Mouse (Mus musculus): ENCODE measurements at regions not wholly inside any gene's neighbourhood (a gene's known extent, or its start where the extent isn't known, plus 50 kb on each side); places are given as distances from the start of the nearest gene placed in this dataset.

DNA sequence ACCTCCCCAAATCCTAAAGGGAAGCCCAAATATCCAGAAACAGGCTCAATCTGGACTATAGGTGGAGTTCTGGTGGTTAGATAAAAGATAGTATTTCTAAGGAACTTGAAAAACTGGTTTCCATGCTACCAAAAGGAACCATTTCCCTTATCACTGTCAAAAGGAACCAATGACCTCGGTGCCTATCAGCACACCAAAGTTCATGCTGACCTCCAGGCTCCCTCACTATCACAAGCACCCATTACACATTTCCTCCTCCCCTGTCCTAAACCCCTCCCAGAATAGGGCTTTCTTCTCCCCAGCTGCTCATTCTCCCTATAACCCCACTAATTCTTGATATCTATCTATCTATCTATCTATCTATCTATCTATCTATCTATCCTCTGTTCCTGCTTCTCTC is 144.2 kb downstream of the Nuf2 start:
- ATAC-seq: no peak
- Histone ChIP-seq H3K27me3 (replicated peaks; ENCODE audit: control insufficient read depth, insufficient read depth, low read length) (no peaks in the 10 kb centered on the region), H3K36me3 (ENCODE audit: control insufficient read depth, insufficient read depth) (no peaks in the 10 kb centered on the region), H3K9me3 (ENCODE audit: control insufficient read depth, low read length) (no peaks in the 10 kb centered on the region), H3K27ac (ENCODE audit: low read length) (no peak overlapping the region), H3K4me2 (ENCODE audit: low read length) (no peak overlapping the region), H3K4me3 (replicated peaks; ENCODE audit: low read length) (no peak overlapping the region), H3K9ac (replicated peaks; ENCODE audit: low read depth, low read length) (no peak overlapping the region), H3K4me1 (replicated peaks; ENCODE audit: control insufficient read depth, insufficient read depth, low read length) (no peaks in the 10 kb centered on the region; the same call in 1 of the 2 replicates)
- 92% methylated on average over 1 of the region's 1 CpGs for WGBS

DNA sequence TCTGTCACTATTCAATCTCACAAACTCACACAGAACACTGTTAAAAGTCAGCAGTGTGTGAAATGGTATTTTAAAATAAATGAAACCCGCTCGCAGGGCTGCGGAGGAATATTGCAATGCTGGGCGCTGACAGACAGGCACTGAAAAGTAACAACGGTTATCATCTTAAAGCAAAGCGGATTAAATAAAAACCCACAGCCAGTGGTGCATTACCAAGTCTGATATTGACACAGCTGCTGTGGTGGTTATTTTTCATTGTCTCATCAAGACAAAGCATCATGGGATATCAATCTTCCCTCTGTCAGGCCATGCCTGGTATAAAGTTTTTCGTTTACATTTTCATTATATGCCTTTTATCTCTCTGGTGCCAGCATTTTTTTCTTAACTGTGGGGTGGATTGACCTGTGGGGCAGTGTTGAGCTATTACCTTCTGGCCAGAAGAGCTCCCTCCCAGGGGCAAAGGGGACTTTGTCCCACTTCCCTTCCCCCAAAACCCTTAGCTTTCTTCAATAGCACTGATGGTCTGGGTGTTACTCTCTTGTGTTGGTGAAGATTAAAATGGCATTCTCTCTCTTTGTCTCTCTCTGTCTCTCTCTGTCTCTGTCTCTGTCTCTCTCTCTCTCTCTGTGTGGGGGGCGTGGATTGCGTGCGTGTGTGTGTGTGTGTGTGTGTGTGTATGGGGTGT is 145.4 kb downstream of the Nuf2 start:
- no peaks in the 10 kb centered on the region for H3K27me3 ChIP-seq (replicated peaks; ENCODE audit: control insufficient read depth, insufficient read depth, low read length)
- no peaks in the 10 kb centered on the region for H3K36me3 ChIP-seq (ENCODE audit: control insufficient read depth, insufficient read depth)
- no peaks in the 10 kb centered on the region; the same call in 1 of the 2 replicates for H3K4me1 ChIP-seq (replicated peaks; ENCODE audit: control insufficient read depth, insufficient read depth, low read length)
- ATAC-seq: no peak
- H3K27ac ChIP-seq (ENCODE audit: low read length): no peak overlapping the region; the same call in 1 of the 2 replicates
- H3K4me3 ChIP-seq (replicated peaks; ENCODE audit: low read length): no peak overlapping the region
- H3K4me2 ChIP-seq (ENCODE audit: low read length): no peak overlapping the region
- no peak overlapping the region for H3K9ac ChIP-seq (replicated peaks; ENCODE audit: low read depth, low read length)
- 76% methylated on average over 10 of the region's 10 CpGs for WGBS
- H3K9me3 ChIP-seq (ENCODE audit: control insufficient read depth, low read length): no peaks in the 10 kb centered on the region

DNA sequence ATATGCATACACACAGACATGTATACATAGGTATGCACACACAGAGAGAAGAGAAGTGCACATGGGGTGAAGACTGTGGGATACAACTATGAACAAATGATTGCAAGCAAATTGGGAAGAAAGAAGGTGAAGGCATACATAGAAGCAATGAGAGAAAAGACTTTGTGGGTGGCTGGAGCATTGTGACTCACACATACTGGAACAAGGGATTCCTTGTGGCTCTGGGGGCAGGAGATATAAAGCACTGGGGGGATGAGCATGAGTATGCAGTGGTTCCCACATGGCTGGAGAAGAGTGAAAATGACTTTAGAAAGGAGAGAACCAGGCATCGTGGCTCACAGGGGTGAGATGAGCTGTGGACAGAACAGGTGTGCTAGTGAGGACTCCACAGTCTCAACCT is 156.6 kb downstream of the Nuf2 start:
- 90% methylated on average over 1 of the region's 1 CpGs for WGBS

DNA sequence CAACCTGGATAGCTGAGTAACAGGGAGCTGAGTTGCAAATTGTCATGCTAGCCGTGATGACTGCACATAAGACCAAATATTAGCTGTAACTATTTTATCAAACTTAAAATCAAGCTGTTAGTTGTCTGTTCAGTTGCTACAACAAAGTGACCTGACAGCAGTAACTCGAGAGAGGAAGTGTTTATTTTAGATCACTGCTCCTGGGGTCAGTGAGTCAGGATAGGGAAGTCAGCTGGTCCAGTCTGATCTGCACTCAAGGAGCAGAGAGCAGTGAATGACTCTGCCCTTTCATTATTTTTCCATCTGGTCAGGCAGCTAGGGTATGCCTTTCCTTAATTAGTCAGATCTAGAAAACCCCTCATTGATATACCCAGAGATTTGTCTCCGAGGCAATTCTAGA is 162.5 kb downstream of the Nuf2 start:
- H3K27me3 ChIP-seq (replicated peaks; ENCODE audit: control insufficient read depth, insufficient read depth, low read length): no peaks in the 10 kb centered on the region
- H3K27ac ChIP-seq (ENCODE audit: low read length): no peak overlapping the region
- 52% methylated on average over 3 of the region's 3 CpGs for WGBS
- ATAC-seq: no peak
- H3K9ac ChIP-seq (replicated peaks; ENCODE audit: low read depth, low read length): no peak overlapping the region
- H3K9me3 ChIP-seq (ENCODE audit: control insufficient read depth, low read length): no peaks in the 10 kb centered on the region
- H3K4me2 ChIP-seq (ENCODE audit: low read length): no peak overlapping the region
- no peaks in the 10 kb centered on the region for H3K36me3 ChIP-seq (ENCODE audit: control insufficient read depth, insufficient read depth)
- H3K4me1 ChIP-seq (replicated peaks; ENCODE audit: control insufficient read depth, insufficient read depth, low read length): peaks cover 6% of the 10 kb centered on the region
- H3K4me3 ChIP-seq (replicated peaks; ENCODE audit: low read length): no peak overlapping the region

More for the DNA sequence above, 156.6 kb downstream of the Nuf2 start:
- no peak for ATAC-seq
- Histone ChIP-seq H3K27me3 (replicated peaks; ENCODE audit: control insufficient read depth, insufficient read depth, low read length) (no peaks in the 10 kb centered on the region), H3K9me3 (ENCODE audit: control insufficient read depth, low read length) (no peaks in the 10 kb centered on the region), H3K4me3 (replicated peaks; ENCODE audit: low read length) (no peak overlapping the region), H3K4me2 (ENCODE audit: low read length) (no peak overlapping the region), H3K36me3 (ENCODE audit: control insufficient read depth, insufficient read depth) (no peaks in the 10 kb centered on the region), H3K9ac (replicated peaks; ENCODE audit: low read depth, low read length) (no peak overlapping the region), H3K27ac (ENCODE audit: low read length) (no peak overlapping the region), H3K4me1 (replicated peaks; ENCODE audit: control insufficient read depth, insufficient read depth, low read length) (no peaks in the 10 kb centered on the region)

DNA sequence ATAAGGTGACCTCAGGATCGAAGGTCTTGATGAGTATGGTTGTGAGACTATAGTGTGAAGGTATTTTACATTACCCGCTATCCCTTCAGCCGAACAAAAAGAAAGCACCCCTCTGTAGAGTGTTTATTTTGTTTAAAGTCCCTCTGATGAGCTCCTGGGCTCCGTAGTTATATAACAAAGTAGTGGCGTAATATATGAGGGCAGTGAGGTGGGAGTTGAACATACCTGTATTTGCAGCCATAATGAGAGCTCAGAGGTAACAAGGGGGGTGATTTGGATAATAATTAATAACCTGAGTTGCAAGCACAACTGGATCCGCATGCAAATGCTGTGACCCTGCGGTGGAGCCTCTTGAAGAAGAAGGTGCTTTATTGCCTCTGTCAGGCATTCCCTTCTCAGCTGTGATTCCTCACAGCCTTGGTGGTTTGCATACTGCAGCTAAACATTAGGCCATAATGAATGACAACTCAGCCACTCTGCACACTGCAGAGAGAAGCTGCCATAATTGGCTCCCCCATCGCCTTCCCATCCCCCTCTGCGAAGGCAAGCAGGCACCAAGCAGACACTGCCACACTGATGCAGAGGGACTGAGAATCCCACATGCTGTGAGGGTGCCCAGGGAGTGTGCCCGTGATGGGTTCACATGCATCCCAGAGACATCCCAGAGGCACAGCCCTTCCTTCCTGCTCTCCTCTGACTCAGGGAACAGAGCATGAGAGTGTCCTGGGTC is 163.3 kb downstream of the Nuf2 start:
- H3K9me3 ChIP-seq (ENCODE audit: control insufficient read depth, low read length): no peaks in the 10 kb centered on the region
- no peak overlapping the region for H3K4me3 ChIP-seq (replicated peaks; ENCODE audit: low read length)
- peaks cover 6% of the 10 kb centered on the region for H3K4me1 ChIP-seq (replicated peaks; ENCODE audit: control insufficient read depth, insufficient read depth, low read length)
- no peaks in the 10 kb centered on the region for H3K36me3 ChIP-seq (ENCODE audit: control insufficient read depth, insufficient read depth)
- no peak overlapping the region for H3K4me2 ChIP-seq (ENCODE audit: low read length)
- peak; percentile 89 for ATAC-seq
- WGBS: 69% methylated on average over 10 of the region's 10 CpGs
- H3K9ac ChIP-seq (replicated peaks; ENCODE audit: low read depth, low read length): no peak overlapping the region
- H3K27ac ChIP-seq (ENCODE audit: low read length): no peak overlapping the region
- H3K27me3 ChIP-seq (replicated peaks; ENCODE audit: control insufficient read depth, insufficient read depth, low read length): no peaks in the 10 kb centered on the region

DNA sequence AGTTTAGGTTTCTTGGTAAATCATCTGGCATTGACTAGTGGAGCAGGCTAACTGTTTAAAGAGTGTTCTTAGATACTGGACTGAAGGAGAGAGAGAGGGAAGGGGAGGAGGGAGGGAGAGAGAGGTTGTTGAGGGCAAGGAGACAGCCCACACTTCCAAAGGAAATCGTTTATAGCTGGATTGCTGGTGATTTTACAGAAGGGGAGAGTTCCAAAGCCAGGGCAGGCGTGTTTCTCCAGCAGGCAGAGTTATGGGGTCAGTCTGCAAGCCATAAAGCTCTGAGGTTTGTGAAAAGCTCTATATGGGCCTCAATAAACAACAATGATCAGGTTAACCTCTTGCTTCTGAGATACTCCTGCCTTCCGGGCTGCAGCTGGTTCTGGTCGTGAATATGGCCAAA is 163.9 kb downstream of the Nuf2 start:
- H3K27ac ChIP-seq (ENCODE audit: low read length): no peak overlapping the region
- H3K4me3 ChIP-seq (replicated peaks; ENCODE audit: low read length): no peak overlapping the region
- H3K4me1 ChIP-seq (replicated peaks; ENCODE audit: control insufficient read depth, insufficient read depth, low read length): peaks cover 6% of the 10 kb centered on the region
- H3K27me3 ChIP-seq (replicated peaks; ENCODE audit: control insufficient read depth, insufficient read depth, low read length): no peaks in the 10 kb centered on the region
- H3K36me3 ChIP-seq (ENCODE audit: control insufficient read depth, insufficient read depth): no peaks in the 10 kb centered on the region
- 71% methylated on average over 4 of the region's 4 CpGs for WGBS
- H3K9ac ChIP-seq (replicated peaks; ENCODE audit: low read depth, low read length): no peak overlapping the region
- no peaks in the 10 kb centered on the region for H3K9me3 ChIP-seq (ENCODE audit: control insufficient read depth, low read length)
- H3K4me2 ChIP-seq (ENCODE audit: low read length): no peak overlapping the region
- no peak for ATAC-seq

DNA sequence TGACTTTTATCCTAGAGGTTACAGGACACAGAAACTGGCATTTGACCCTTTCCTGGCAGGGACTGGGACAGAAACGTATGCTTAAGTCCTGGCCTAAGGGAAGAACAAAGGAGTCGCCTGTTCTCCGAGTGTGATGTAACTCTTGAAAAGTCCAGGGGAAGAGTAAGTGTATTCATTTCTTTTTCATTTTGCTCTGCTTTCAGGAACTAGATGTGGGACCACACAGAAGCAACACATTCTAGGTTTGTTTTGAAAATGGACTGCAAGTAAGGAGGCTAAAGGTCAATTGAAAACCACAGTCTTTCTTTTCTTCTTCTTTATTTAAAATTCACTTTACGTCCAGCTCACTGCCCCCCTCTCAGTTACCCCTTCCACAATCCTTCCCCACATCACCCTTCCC is 168.7 kb downstream of the Nuf2 start:
- Histone ChIP-seq H3K4me1 (replicated peaks; ENCODE audit: control insufficient read depth, insufficient read depth, low read length) (no peaks in the 10 kb centered on the region), H3K27me3 (replicated peaks; ENCODE audit: control insufficient read depth, insufficient read depth, low read length) (no peaks in the 10 kb centered on the region), H3K27ac (ENCODE audit: low read length) (no peak overlapping the region), H3K4me2 (ENCODE audit: low read length) (no peak overlapping the region), H3K4me3 (replicated peaks; ENCODE audit: low read length) (no peak overlapping the region), H3K36me3 (ENCODE audit: control insufficient read depth, insufficient read depth) (no peaks in the 10 kb centered on the region), H3K9me3 (ENCODE audit: control insufficient read depth, low read length) (no peaks in the 10 kb centered on the region), H3K9ac (replicated peaks; ENCODE audit: low read depth, low read length) (no peak overlapping the region)
- WGBS: 50% methylated on average over 4 of the region's 4 CpGs
- ATAC-seq: no peak

DNA sequence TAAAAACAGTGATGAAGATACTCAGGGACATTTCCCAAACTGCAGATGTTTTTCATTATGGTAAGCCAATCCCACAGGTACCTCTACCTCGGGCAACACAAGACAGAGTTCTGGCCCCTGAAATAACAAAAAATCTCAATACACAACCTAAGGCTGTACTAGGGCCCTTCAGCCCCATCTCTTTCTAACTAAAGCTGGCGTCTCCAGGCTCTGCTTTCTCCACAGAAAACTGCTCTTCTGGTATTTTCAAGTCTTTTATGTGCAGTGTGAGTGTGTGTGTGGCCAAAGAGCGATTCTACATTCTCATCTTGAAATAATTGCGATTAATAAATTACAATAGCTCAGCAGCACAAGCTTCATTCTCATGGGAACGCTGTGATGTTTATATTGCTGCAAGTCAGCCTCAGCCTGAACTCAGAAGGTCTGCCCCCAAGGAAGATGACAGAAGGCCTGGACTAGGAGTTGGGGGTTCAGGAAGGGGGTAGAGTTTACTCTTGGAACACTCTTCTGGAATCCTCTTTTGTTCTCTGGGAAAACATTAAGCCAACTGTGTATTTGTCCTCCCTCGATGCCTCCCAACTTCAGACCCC is 173.5 kb downstream of the Nuf2 start:
- no peak overlapping the region for H3K9ac ChIP-seq (replicated peaks; ENCODE audit: low read depth, low read length)
- H3K27ac ChIP-seq (ENCODE audit: low read length): no peak overlapping the region
- no peaks in the 10 kb centered on the region for H3K27me3 ChIP-seq (replicated peaks; ENCODE audit: control insufficient read depth, insufficient read depth, low read length)
- no peak overlapping the region for H3K4me3 ChIP-seq (replicated peaks; ENCODE audit: low read length)
- no peaks in the 10 kb centered on the region for H3K9me3 ChIP-seq (ENCODE audit: control insufficient read depth, low read length)
- H3K36me3 ChIP-seq (ENCODE audit: control insufficient read depth, insufficient read depth): no peaks in the 10 kb centered on the region
- 83% methylated on average over 6 of the region's 6 CpGs for WGBS
- H3K4me2 ChIP-seq (ENCODE audit: low read length): no peak overlapping the region
- ATAC-seq: no peak
- H3K4me1 ChIP-seq (replicated peaks; ENCODE audit: control insufficient read depth, insufficient read depth, low read length): peaks cover 7% of the 10 kb centered on the region

DNA sequence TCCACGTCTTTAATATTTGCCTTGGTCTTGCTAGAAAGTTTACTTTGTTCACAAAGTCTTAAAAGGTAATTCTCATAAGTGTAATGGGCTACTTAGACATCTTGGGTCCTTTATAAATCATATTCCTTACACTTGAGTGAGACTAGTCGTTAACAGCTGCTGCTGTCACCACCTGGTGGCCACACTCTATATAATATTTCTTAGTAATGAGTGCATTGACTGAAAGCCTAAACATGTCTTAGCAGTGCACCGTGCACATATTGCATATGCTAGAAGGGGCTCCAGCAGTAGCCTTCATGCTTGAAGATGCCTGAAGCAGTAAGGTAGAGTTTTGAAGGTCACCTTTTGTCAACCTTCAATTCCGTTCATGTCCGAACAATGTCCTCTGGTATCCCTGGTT is 177.2 kb downstream of the Nuf2 start:
- Histone ChIP-seq H3K27ac (ENCODE audit: low read length) (no peak overlapping the region), H3K9me3 (ENCODE audit: control insufficient read depth, low read length) (no peaks in the 10 kb centered on the region), H3K4me1 (replicated peaks; ENCODE audit: control insufficient read depth, insufficient read depth, low read length) (peaks cover 7% of the 10 kb centered on the region), H3K36me3 (ENCODE audit: control insufficient read depth, insufficient read depth) (no peaks in the 10 kb centered on the region), H3K27me3 (replicated peaks; ENCODE audit: control insufficient read depth, insufficient read depth, low read length) (no peaks in the 10 kb centered on the region), H3K4me2 (ENCODE audit: low read length) (no peak overlapping the region), H3K4me3 (replicated peaks; ENCODE audit: low read length) (no peak overlapping the region), H3K9ac (replicated peaks; ENCODE audit: low read depth, low read length) (no peak overlapping the region)
- ATAC-seq: no peak
- 69% methylated on average over 5 of the region's 5 CpGs for WGBS

All from forebrain, embryonic 16.5 days (tissue).